Mouse (Mus musculus): ENCODE results near the gene Thg1l. TPM values are rescaled to one million over a fixed set of nuclear protein-coding genes. Genes with fewer than 3 reads are reported as not detected.

The Thg1l gene
- polyA plus RNA-seq, 1 experiment = 33.7 TPM

DNA sequence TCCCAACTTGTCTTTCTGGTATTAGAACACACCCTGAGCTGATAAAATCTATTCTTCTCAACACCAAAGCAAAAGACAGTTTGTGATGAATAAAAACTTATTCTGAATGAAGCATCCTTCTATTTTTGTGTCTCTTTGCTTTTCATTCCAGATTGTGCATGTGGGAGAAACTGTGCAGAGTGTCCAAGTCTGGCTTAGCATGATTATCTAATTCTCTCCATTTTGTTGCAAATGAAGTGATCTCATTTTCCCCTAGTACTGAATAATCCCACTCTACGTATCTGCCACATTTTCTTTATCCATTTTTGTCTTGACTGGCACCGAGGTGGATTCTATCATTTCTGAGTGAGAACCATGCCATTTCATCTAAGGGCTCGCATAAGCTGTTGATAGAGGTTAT, 20.8 kb upstream of the Thg1l start:
- H3K27me3 ChIP-seq (ENCODE audit: control insufficient read depth, insufficient read depth, low read length, poor library complexity, severe bottlenecking) = no peaks in the 10 kb centered on the region; the same call in 1 of the 2 replicates
- TF ChIP-seq EP300 (IDR thresholded peaks at IDR 0.05; ENCODE audit: insufficient read depth, low read depth, low read length) (no peak), CTCF (IDR thresholded peaks at IDR 0.05; ENCODE audit: low read depth, low read length) (no peak), POLR2A (IDR thresholded peaks at IDR 0.05; ENCODE audit: insufficient read depth, low read length) (no peak)
- H3K4me3 ChIP-seq (ENCODE audit: low read depth, low read length) = no peak overlapping the region
- no peaks in the 10 kb centered on the region for H3K36me3 ChIP-seq (ENCODE audit: control insufficient read depth, insufficient read depth, low read length, poor library complexity, severe bottlenecking)
- peaks cover 5% of the 10 kb centered on the region for H3K9me3 ChIP-seq (replicated peaks; ENCODE audit: control insufficient read depth, insufficient read depth, low read length, poor library complexity, severe bottlenecking)
- H3K27ac ChIP-seq (ENCODE audit: insufficient read depth, low read length) = no peak overlapping the region
- no peak overlapping the region for H3K9ac ChIP-seq (ENCODE audit: low read depth, poor library complexity, severe bottlenecking)
- H3K4me1 ChIP-seq (ENCODE audit: control insufficient read depth, insufficient read depth, low read length) = no peaks in the 10 kb centered on the region

DNA sequence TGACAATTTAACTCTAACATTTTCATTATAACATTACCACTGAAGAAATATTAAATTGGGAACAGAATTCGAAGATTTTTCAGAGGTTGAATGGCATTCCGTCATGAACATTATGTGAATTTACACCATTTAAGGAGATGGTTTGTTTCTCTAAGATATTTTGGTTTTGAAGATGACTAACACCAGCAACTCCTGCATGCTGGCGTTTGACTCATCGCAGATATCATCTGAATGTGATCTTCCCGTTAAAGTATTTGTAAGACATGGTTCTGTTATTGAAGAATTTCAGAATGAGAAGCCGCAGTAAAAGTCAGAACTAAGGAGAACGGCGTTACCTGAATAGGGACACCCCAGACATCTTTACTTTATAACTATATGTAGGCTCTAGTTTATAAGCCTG, 19.2 kb upstream of the Thg1l start:
- Histone ChIP-seq H3K36me3 (ENCODE audit: control insufficient read depth, insufficient read depth, low read length, poor library complexity, severe bottlenecking) (no peaks in the 10 kb centered on the region), H3K27ac (ENCODE audit: insufficient read depth, low read length) (no peak overlapping the region), H3K9me3 (replicated peaks; ENCODE audit: control insufficient read depth, insufficient read depth, low read length, poor library complexity, severe bottlenecking) (peaks cover 5% of the 10 kb centered on the region), H3K9ac (ENCODE audit: low read depth, poor library complexity, severe bottlenecking) (no peak overlapping the region), H3K4me1 (ENCODE audit: control insufficient read depth, insufficient read depth, low read length) (no peaks in the 10 kb centered on the region), H3K27me3 (ENCODE audit: control insufficient read depth, insufficient read depth, low read length, poor library complexity, severe bottlenecking) (no peaks in the 10 kb centered on the region; the same call in 1 of the 2 replicates), H3K4me3 (ENCODE audit: low read depth, low read length) (no peak overlapping the region)
- TF ChIP-seq CTCF (IDR thresholded peaks at IDR 0.05; ENCODE audit: low read depth, low read length) (no peak), EP300 (IDR thresholded peaks at IDR 0.05; ENCODE audit: insufficient read depth, low read depth, low read length) (no peak), POLR2A (IDR thresholded peaks at IDR 0.05; ENCODE audit: insufficient read depth, low read length) (no peak)

DNA sequence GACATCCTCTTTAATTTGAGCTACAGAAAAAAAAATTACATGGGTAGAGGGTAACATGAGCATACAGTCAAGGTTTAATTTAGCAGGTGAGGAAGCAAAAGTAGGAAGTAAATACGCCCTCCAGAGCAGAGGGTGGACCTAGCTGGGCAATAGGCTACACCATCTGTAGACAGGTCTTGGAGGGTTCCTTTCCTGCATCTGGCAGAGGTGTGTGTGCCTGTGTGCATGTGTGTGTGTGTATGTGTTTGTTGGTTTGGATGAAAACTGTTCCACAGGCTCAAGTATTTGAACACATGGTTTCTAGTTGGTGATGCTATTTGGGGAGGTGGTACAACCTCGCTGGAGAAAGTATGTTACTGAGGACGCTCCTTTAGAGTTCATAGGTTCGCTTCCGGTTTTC, 18.3 kb upstream of the Thg1l start:
- Histone ChIP-seq H3K9me3 (replicated peaks; ENCODE audit: control insufficient read depth, insufficient read depth, low read length, poor library complexity, severe bottlenecking) (no peaks in the 10 kb centered on the region), H3K36me3 (ENCODE audit: control insufficient read depth, insufficient read depth, low read length, poor library complexity, severe bottlenecking) (no peaks in the 10 kb centered on the region), H3K4me1 (ENCODE audit: control insufficient read depth, insufficient read depth, low read length) (no peaks in the 10 kb centered on the region), H3K9ac (ENCODE audit: low read depth, poor library complexity, severe bottlenecking) (no peak overlapping the region), H3K27ac (ENCODE audit: insufficient read depth, low read length) (no peak overlapping the region), H3K4me3 (ENCODE audit: low read depth, low read length) (no peak overlapping the region), H3K27me3 (ENCODE audit: control insufficient read depth, insufficient read depth, low read length, poor library complexity, severe bottlenecking) (no peaks in the 10 kb centered on the region; the same call in 1 of the 2 replicates)
- no peak for TF ChIP-seq POLR2A (IDR thresholded peaks at IDR 0.05; ENCODE audit: insufficient read depth, low read length)

DNA sequence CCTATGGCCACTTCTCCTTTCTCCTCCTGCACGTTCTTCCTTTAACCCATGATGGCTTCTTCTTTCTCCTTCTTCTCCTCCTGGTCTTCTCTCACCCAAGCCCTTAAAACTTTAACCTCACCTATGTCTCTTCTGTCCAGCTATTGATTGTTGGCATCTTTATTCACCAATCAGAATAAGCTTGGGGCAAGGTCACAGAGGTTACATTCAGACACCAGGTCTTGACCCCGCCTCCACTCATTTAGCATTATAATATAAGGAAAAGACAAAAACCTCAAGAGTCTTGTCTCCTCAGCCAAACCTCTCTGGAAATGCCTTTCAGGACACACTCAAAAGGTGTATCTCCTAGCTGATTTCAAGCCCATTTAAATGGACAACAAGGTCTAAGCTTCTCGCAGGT, 13.2 kb upstream of the Thg1l start:
- Histone ChIP-seq H3K9ac (ENCODE audit: low read depth, poor library complexity, severe bottlenecking) (no peak overlapping the region), H3K4me3 (ENCODE audit: low read depth, low read length) (no peak overlapping the region), H3K36me3 (ENCODE audit: control insufficient read depth, insufficient read depth, low read length, poor library complexity, severe bottlenecking) (no peaks in the 10 kb centered on the region), H3K9me3 (replicated peaks; ENCODE audit: control insufficient read depth, insufficient read depth, low read length, poor library complexity, severe bottlenecking) (peaks cover 22% of the 10 kb centered on the region), H3K27me3 (ENCODE audit: control insufficient read depth, insufficient read depth, low read length, poor library complexity, severe bottlenecking) (no peaks in the 10 kb centered on the region), H3K27ac (ENCODE audit: insufficient read depth, low read length) (peak overlapping the region; percentile 80), H3K4me1 (ENCODE audit: control insufficient read depth, insufficient read depth, low read length) (no peaks in the 10 kb centered on the region)
- TF ChIP-seq CTCF (IDR thresholded peaks at IDR 0.05; ENCODE audit: low read depth, low read length) = no peak
- no peak for TF ChIP-seq EP300 (IDR thresholded peaks at IDR 0.05; ENCODE audit: insufficient read depth, low read depth, low read length)
- TF ChIP-seq POLR2A (IDR thresholded peaks at IDR 0.05; ENCODE audit: insufficient read depth, low read length) = no peak

DNA sequence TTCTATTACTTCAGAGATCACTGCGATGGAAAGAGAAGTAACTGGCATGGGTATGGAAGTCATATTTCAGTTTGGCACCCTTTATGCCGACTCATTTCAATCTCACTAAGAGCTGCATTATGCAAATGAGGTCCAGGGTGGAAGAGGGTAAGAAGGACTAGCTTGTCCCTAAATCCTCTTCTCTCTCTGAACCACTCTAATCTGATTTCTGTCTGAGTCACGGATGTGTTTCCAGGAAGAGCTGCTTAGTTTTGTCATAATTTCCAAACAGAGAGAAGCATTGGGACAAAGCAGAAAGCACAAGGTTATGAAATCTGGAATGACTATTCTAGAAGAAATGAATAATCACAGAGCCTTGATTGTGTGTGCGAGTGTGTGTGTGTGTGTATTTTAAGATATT, 11.6 kb upstream of the Thg1l start:
- no peaks in the 10 kb centered on the region for H3K4me1 ChIP-seq (ENCODE audit: control insufficient read depth, insufficient read depth, low read length)
- H3K9me3 ChIP-seq (replicated peaks; ENCODE audit: control insufficient read depth, insufficient read depth, low read length, poor library complexity, severe bottlenecking) = peaks cover 25% of the 10 kb centered on the region
- H3K36me3 ChIP-seq (ENCODE audit: control insufficient read depth, insufficient read depth, low read length, poor library complexity, severe bottlenecking) = no peaks in the 10 kb centered on the region
- no peak overlapping the region for H3K27ac ChIP-seq (ENCODE audit: insufficient read depth, low read length)
- no peaks in the 10 kb centered on the region for H3K27me3 ChIP-seq (ENCODE audit: control insufficient read depth, insufficient read depth, low read length, poor library complexity, severe bottlenecking)
- H3K9ac ChIP-seq (ENCODE audit: low read depth, poor library complexity, severe bottlenecking) = no peak overlapping the region
- TF ChIP-seq CTCF (IDR thresholded peaks at IDR 0.05; ENCODE audit: low read depth, low read length) (no peak), EP300 (IDR thresholded peaks at IDR 0.05; ENCODE audit: insufficient read depth, low read depth, low read length) (no peak), POLR2A (IDR thresholded peaks at IDR 0.05; ENCODE audit: insufficient read depth, low read length) (no peak)
- H3K4me3 ChIP-seq (ENCODE audit: low read depth, low read length) = no peak overlapping the region

DNA sequence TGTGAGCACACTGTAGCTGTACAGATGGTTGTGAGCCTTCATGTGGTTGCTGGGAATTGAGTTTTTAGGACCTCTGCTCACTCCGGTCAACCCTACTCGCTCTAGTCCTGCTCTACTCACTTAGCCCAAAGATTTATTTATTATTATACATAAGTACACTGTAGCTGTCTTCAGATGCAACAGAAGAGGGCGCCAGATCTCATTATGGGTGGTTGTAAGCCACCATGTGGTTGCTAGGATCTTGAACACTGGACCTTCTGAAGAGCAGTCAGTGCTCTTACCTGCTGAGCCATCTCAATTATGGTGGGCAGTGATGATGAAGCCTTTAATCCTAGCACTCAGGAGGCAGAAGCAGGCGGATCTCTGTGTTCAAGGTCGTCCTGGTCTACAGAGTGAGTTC, 4.7 kb upstream of the Thg1l start:
- H3K9me3 ChIP-seq (replicated peaks; ENCODE audit: control insufficient read depth, insufficient read depth, low read length, poor library complexity, severe bottlenecking) = peaks cover 23% of the 10 kb centered on the region

More for the DNA sequence above, 4.7 kb upstream of the Thg1l start:
- Histone ChIP-seq H3K4me3 (ENCODE audit: low read depth, low read length) (no peak overlapping the region), H3K27ac (ENCODE audit: insufficient read depth, low read length) (no peak overlapping the region), H3K36me3 (ENCODE audit: control insufficient read depth, insufficient read depth, low read length, poor library complexity, severe bottlenecking) (no peaks in the 10 kb centered on the region), H3K27me3 (ENCODE audit: control insufficient read depth, insufficient read depth, low read length, poor library complexity, severe bottlenecking) (no peaks in the 10 kb centered on the region), H3K9ac (ENCODE audit: low read depth, poor library complexity, severe bottlenecking) (no peak overlapping the region), H3K4me1 (ENCODE audit: control insufficient read depth, insufficient read depth, low read length) (no peaks in the 10 kb centered on the region)
- TF ChIP-seq CTCF (IDR thresholded peaks at IDR 0.05; ENCODE audit: low read depth, low read length) (no peak), POLR2A (IDR thresholded peaks at IDR 0.05; ENCODE audit: insufficient read depth, low read length) (no peak), EP300 (IDR thresholded peaks at IDR 0.05; ENCODE audit: insufficient read depth, low read depth, low read length) (no peak)
